Mouse (Mus musculus) liver, embryonic 14.5 days (tissue): ENCODE measurements at regions not wholly inside any gene's neighbourhood (a gene's known extent, or its start where the extent isn't known, plus 50 kb on each side); places are given as distances from the start of the nearest gene placed in this dataset.
A peak's percentile ranks its signal among the peaks of the same experiment; 100 is the strongest.

Source experiments
- CTCF ChIP-seq: IDR thresholded peaks from 2 replicates; pipeline ENCODE4 v1.5.1; 2016; ENCODE audit warnings: antibody characterized with exemption, low read depth, control low read depth
- EP300 ChIP-seq: IDR thresholded peaks from 2 replicates; pipeline ENCODE4 v1.6.1; 2016; ENCODE audit warnings: antibody characterized with exemption, low read depth

GRCm38 (mm10) chr8:41573027-41573885, 156.4 kb upstream of the Frg1 start:
- peak; percentile 68 for TF ChIP-seq CTCF
- TF ChIP-seq EP300 = no peak
